Mouse (Mus musculus) erythroblast, adult 5-6 weeks (primary cell): ENCODE measurements around the gene Rab25. TPM values are rescaled to one million over a fixed set of nuclear protein-coding genes. Genes with fewer than 3 reads are reported as not detected.

ENCODE experiments used
- total RNA-seq, 2 experiments: library from RNA; stranded (forward) in 1 of 2; stranded (reverse) in 1 of 2; fragments of 150-400 nt in 1 of 2; fragments of 200-764, 138-1000 nt in 1 of 2; gene quantifications; 2 replicates each; pipeline versions ENCODE4 v1.2.3 to v1.2.4; 2015 to 2017; ENCODE audit warnings: low replicate concordance in 2 of 2

Gene Rab25
- total RNA-seq, 2 experiments from 2014 or later = not detected

Other genes with a start within 250 kb of the Rab25 start
- gene Glmp, start 223.3 kb downstream of the Rab25 start, total RNA-seq (2015; ENCODE audit: low replicate concordance) = 11.1 and 58.3 TPM in 2 replicates
- 5.9 and 13.1 TPM in 2 replicates for gene Glmp, start 223.3 kb downstream of the Rab25 start, total RNA-seq (2017; ENCODE audit: low replicate concordance)
- gene Tmem79, start 212.2 kb downstream of the Rab25 start, total RNA-seq (2015; ENCODE audit: low replicate concordance) = not detected in 2 replicates
- gene Tmem79, start 212.2 kb downstream of the Rab25 start, total RNA-seq (2017; ENCODE audit: low replicate concordance) = 0.09 TPM in 1 of 2 replicates, not detected in the other
- gene Smg5, start 212.0 kb downstream of the Rab25 start, total RNA-seq (2015; ENCODE audit: low replicate concordance) = 28.1 and 29.5 TPM in 2 replicates
- 45.1 and 58.0 TPM in 2 replicates for gene Smg5, start 212.0 kb downstream of the Rab25 start, total RNA-seq (2017; ENCODE audit: low replicate concordance)
- gene Paqr6, start 183.7 kb downstream of the Rab25 start, total RNA-seq (2015; ENCODE audit: low replicate concordance) = 3.1 TPM in 1 of 2 replicates, not detected in the other
- gene Paqr6, start 183.7 kb downstream of the Rab25 start, total RNA-seq (2017; ENCODE audit: low replicate concordance) = not detected in 2 replicates
- gene Bglap3, start 175.6 kb downstream of the Rab25 start, total RNA-seq (2015; ENCODE audit: low replicate concordance) = not detected in 2 replicates
- not detected in 2 replicates for gene Bglap3, start 175.6 kb downstream of the Rab25 start, total RNA-seq (2017; ENCODE audit: low replicate concordance)
- not detected in 2 replicates for gene Bglap2, start 169.6 kb downstream of the Rab25 start, total RNA-seq (2015; ENCODE audit: low replicate concordance)
- gene Bglap2, start 169.6 kb downstream of the Rab25 start, total RNA-seq (2017; ENCODE audit: low replicate concordance) = not detected in 2 replicates
- gene Bglap, start 163.8 kb downstream of the Rab25 start, total RNA-seq (2015; ENCODE audit: low replicate concordance) = not detected in 2 replicates
- gene Bglap, start 163.8 kb downstream of the Rab25 start, total RNA-seq (2017; ENCODE audit: low replicate concordance) = not detected in 2 replicates
- gene Pmf1, start 138.0 kb downstream of the Rab25 start, total RNA-seq (2015; ENCODE audit: low replicate concordance) = 33.2 and 56.6 TPM in 2 replicates
- 42.1 and 43.4 TPM in 2 replicates for gene Pmf1, start 138.0 kb downstream of the Rab25 start, total RNA-seq (2017; ENCODE audit: low replicate concordance)
- gene Slc25a44, start 123.2 kb downstream of the Rab25 start, total RNA-seq (2015; ENCODE audit: low replicate concordance) = 7.9 and 11.5 TPM in 2 replicates
- 13.7 and 20.2 TPM in 2 replicates for gene Slc25a44, start 123.2 kb downstream of the Rab25 start, total RNA-seq (2017; ENCODE audit: low replicate concordance)
- 29.7 and 57.3 TPM in 2 replicates for gene Sema4a, start 87.1 kb downstream of the Rab25 start, total RNA-seq (2015; ENCODE audit: low replicate concordance)
- gene Sema4a, start 87.1 kb downstream of the Rab25 start, total RNA-seq (2017; ENCODE audit: low replicate concordance) = 9.8 and 20.7 TPM in 2 replicates
- gene Lmna, start 38.3 kb downstream of the Rab25 start, total RNA-seq (2015; ENCODE audit: low replicate concordance) = 6.9 and 9.0 TPM in 2 replicates
- 45.6 and 52.7 TPM in 2 replicates for gene Lmna, start 38.3 kb downstream of the Rab25 start, total RNA-seq (2017; ENCODE audit: low replicate concordance)
- 0.19 and 1.5 TPM in 2 replicates for gene Mex3a, start 15.9 kb downstream of the Rab25 start, total RNA-seq (2015; ENCODE audit: low replicate concordance)
- 0.34 TPM in 1 of 2 replicates, not detected in the other for gene Mex3a, start 15.9 kb downstream of the Rab25 start, total RNA-seq (2017; ENCODE audit: low replicate concordance)
- 4.2 and 8.6 TPM in 2 replicates for gene Lamtor2, start 4.8 kb upstream of the Rab25 start, total RNA-seq (2015; ENCODE audit: low replicate concordance)
- gene Lamtor2, start 4.8 kb upstream of the Rab25 start, total RNA-seq (2017; ENCODE audit: low replicate concordance) = 14.3 and 15.8 TPM in 2 replicates
- 5.4 and 7.9 TPM in 2 replicates for gene Ubqln4, start 5.5 kb upstream of the Rab25 start, total RNA-seq (2015; ENCODE audit: low replicate concordance)
- 5.7 and 10.0 TPM in 2 replicates for gene Ubqln4, start 5.5 kb upstream of the Rab25 start, total RNA-seq (2017; ENCODE audit: low replicate concordance)
- gene Ssr2, start 27.6 kb upstream of the Rab25 start, total RNA-seq (2015; ENCODE audit: low replicate concordance) = 80.3 and 91.8 TPM in 2 replicates
- gene Ssr2, start 27.6 kb upstream of the Rab25 start, total RNA-seq (2017; ENCODE audit: low replicate concordance) = 24.3 and 35.9 TPM in 2 replicates
- 15.2 and 20.5 TPM in 2 replicates for gene Arhgef2, start 57.7 kb upstream of the Rab25 start, total RNA-seq (2015; ENCODE audit: low replicate concordance)
- 16.7 and 18.1 TPM in 2 replicates for gene Arhgef2, start 57.7 kb upstream of the Rab25 start, total RNA-seq (2017; ENCODE audit: low replicate concordance)
- gene Rxfp4, start 104.8 kb upstream of the Rab25 start, total RNA-seq (2015; ENCODE audit: low replicate concordance) = not detected in 2 replicates
- not detected in 2 replicates for gene Rxfp4, start 104.8 kb upstream of the Rab25 start, total RNA-seq (2017; ENCODE audit: low replicate concordance)
- gene Khdc4, start 137.5 kb upstream of the Rab25 start, total RNA-seq (2015; ENCODE audit: low replicate concordance) = 25.0 and 29.5 TPM in 2 replicates
- gene Khdc4, start 137.5 kb upstream of the Rab25 start, total RNA-seq (2017; ENCODE audit: low replicate concordance) = 19.9 and 23.4 TPM in 2 replicates
- gene Rit1, start 168.5 kb upstream of the Rab25 start, total RNA-seq (2015; ENCODE audit: low replicate concordance) = 99.9 and 111 TPM in 2 replicates
- gene Rit1, start 168.5 kb upstream of the Rab25 start, total RNA-seq (2017; ENCODE audit: low replicate concordance) = 90.6 and 102 TPM in 2 replicates
- gene Syt11, start 226.9 kb upstream of the Rab25 start, total RNA-seq (2015; ENCODE audit: low replicate concordance) = 0.19 TPM in 1 of 2 replicates, not detected in the other
- gene Syt11, start 226.9 kb upstream of the Rab25 start, total RNA-seq (2017; ENCODE audit: low replicate concordance) = 0.85 TPM in 1 of 2 replicates, not detected in the other